Mouse (Mus musculus) frontal cortex, postnatal 14 days (tissue): ENCODE results near the gene Pitpnm2.
"Not testable (repeated sequence)": the region's sequence is repeated elsewhere in the genome, so short reads cannot be mapped to it uniquely, and the experiment has no call there.

ENCODE experiments used
- DNase-seq, 2 experiments: peaks; one replicate each; pipeline ENCODE4 v3.0.0; 2022; ENCODE audit warnings: low spot score in 2 of 2

Gene Pitpnm2

GRCm38 (mm10) chr5:124249614-124250591 lies at the start of gene Pitpnm2:
TSS of gene Pitpnm2 (minus strand) at chr5:124249760.
- no peak for DNase-seq

- not testable (repeated sequence) for DNase-seq
These were observed 49.7 kb upstream of the Pitpnm2 start for GRCm38 (mm10) chr5:124299307-124299706.

GRCm38 (mm10) chr5:124296475-124296874 lies 46.9 kb upstream of the Pitpnm2 start:
- no peak for DNase-seq

GRCm38 (mm10) chr5:124293967-124294366 lies 44.4 kb upstream of the Pitpnm2 start:
- no peak for DNase-seq

GRCm38 (mm10) chr5:124290216-124290615 lies 40.7 kb upstream of the Pitpnm2 start:
- DNase-seq = no peak

GRCm38 (mm10) chr5:124287616-124288247 lies 38.2 kb upstream of the Pitpnm2 start:
- no peak for DNase-seq

GRCm38 (mm10) chr5:124284330-124284729 lies 34.8 kb upstream of the Pitpnm2 start:
- no peak for DNase-seq

- DNase-seq = no peak
These were observed 33.3 kb upstream of the Pitpnm2 start for GRCm38 (mm10) chr5:124282854-124283253.

- DNase-seq = no peak
These were observed 20.7 kb upstream of the Pitpnm2 start for GRCm38 (mm10) chr5:124270226-124270625.

- no peak for DNase-seq
These were observed 20.1 kb upstream of the Pitpnm2 start for GRCm38 (mm10) chr5:124269661-124270060.

GRCm38 (mm10) chr5:124267652-124268051 lies 18.1 kb upstream of the Pitpnm2 start:
- no peak for DNase-seq

- no peak for DNase-seq
These were observed 17.3 kb upstream of the Pitpnm2 start for GRCm38 (mm10) chr5:124266821-124267220.

- no peak for DNase-seq
These were observed 13.7 kb upstream of the Pitpnm2 start for GRCm38 (mm10) chr5:124263246-124263645.

GRCm38 (mm10) chr5:124262090-124262489 lies 12.5 kb upstream of the Pitpnm2 start:
- no peak for DNase-seq

GRCm38 (mm10) chr5:124259133-124259532 lies 9.6 kb upstream of the Pitpnm2 start:
- DNase-seq = no peak

GRCm38 (mm10) chr5:124258026-124258425 lies 8.5 kb upstream of the Pitpnm2 start:
- DNase-seq = no peak

- DNase-seq = no peak
These were observed 5.6 kb upstream of the Pitpnm2 start for GRCm38 (mm10) chr5:124255141-124255540.

GRCm38 (mm10) chr5:124253555-124253954 lies 4.0 kb upstream of the Pitpnm2 start:
- no peak for DNase-seq

GRCm38 (mm10) chr5:124252580-124253320 lies 3.2 kb upstream of the Pitpnm2 start:
- DNase-seq = no peak

- no peak for DNase-seq
These were observed 1.5 kb upstream of the Pitpnm2 start for GRCm38 (mm10) chr5:124251070-124251469.

- DNase-seq = no peak
These were observed 531 bp downstream of the Pitpnm2 start for GRCm38 (mm10) chr5:124248845-124249613.
